Mouse (Mus musculus) spleen, postnatal 4 days (tissue): ENCODE measurements around the gene Dcun1d3.
A peak's percentile ranks its signal among the peaks of the same experiment; 100 is the strongest.

Source experiments
- DNase-seq, 2 experiments: peaks; one replicate each; pipeline ENCODE4 v3.0.0; 2022; ENCODE audit warnings: low spot score in 2 of 2

Dcun1d3 gene

DNA sequence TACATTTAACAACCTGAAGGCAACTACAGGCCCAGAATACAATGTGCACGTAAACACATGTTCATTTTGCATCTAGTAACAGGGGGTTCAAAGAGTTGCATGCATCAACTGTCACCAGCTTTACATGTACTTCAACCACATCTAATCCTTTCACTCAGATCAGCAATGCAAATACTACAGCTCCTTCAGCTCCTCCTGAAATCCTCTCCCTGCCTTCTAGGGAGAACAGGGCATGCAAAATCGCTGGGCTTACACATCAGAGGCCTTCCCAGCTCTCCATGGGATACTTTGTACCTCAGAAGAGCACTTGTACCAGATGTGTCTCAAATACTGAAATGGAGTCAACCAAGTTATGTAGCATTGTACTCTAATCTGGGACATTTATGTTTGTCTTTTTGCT, 23.0 kb downstream of the Dcun1d3 start:
- DNase-seq = no peak

DNA sequence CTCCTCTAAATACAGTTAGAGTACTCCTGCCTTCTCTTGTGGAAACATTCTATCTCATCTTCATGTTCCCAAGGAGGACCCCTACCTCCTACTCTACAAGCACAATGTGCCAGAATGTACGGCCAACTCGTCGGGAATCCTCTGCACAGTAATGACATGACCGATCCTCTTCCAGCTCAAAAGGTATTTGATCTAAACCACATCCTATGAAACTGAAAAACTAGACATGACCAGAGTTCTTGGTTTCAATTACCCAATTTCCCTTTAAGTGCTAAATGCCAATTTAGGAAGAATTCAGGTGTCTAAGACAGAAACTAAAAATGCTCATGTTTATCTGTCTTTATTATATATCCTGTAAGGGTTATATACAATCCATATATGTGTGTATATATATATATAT, 23.9 kb downstream of the Dcun1d3 start:
- DNase-seq = no peak

DNA sequence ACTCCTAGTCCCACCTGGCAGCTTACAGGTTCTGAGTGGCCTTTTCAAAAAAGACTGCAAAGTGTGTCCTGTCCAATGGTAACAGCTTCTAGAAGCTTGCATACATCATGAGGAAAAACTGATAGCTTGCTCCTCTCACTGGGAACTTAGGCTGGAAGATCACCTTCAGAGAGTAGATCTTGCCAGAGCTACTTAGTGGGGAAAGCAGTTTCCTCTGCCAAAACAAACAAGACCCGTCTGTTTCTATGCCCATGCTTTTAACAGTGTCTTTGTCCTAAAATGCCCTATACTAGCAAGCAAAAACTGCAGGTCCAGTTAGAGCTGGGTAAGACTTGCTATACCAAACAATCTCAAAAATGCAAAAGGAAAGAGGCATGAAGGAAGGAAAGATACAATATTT, 30.0 kb downstream of the Dcun1d3 start:
- DNase-seq = no peak

DNA sequence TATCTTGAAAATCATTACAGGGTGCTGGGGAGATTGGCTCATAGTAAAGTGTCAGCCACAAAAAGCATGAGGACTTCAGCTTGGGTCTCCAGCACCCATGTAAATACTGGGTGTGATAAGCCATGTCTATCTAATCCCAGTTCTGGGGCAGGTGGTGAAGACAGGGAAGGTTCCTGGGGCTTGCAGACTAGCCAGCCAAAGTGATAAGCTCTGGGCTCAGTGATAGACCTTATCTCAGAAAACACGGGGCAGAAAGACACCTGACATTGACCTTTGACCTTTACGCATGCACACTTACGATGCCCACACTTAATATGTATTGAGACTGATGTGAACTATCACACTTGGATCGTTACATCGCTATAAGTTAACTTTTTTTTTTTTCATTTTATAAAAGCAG, 31.6 kb downstream of the Dcun1d3 start:
- no peak for DNase-seq

DNA sequence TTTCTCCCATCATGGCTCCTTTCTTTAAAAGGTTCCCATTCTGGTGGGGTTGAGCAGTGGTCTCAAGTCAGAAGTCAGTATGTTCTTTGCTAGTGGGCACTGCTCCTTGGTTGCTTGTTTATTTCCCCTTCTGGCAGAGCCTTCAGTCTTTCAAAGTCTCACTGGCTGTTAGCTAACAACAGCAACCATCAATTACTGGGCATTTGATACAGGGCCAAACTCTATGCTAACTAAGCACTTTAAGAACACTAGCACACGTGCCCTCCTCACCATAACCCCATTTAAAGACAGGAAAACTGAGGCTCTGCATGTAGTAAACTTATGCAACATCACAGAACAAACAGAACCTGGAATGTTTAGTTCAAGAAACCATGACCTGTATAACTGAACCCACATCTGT, 33.9 kb downstream of the Dcun1d3 start:
- DNase-seq = no peak

DNA sequence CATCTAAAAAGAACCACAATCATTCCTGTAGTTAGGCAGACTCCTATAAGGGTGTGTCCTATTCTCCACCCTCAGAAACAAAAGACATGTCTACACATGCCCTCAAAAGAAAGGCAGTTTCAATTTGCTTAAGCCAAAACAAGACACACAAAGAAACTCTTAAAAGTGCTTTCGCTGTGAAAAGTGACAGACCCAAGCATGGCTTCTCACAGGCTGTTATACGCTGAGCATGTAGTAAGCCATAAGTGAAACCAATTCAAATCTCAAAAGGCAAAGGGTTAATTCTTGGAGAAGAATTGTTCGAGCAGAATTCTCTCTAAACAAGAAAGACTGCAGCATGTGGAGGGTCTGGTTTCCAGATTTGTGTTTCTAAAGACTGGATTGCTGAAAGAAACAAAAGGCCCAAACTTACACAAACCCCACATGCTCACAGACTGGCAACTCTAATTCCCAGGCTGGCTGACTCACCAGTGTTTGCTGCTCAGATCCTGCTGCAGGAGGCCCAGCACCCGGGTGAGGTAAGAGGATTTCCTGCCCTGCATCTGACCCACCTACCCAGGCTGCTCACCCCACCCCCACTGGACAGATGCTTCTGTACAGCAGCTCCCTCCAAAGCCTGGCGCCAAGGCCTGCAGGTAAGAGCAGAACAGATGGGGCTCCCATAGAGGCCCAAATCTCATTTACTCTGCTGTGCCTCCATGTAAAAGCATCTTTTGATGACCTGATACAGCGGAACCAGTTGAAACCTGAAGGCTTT, 34.6 kb downstream of the Dcun1d3 start:
- DNase-seq = peak; percentile 33 to 69

DNA sequence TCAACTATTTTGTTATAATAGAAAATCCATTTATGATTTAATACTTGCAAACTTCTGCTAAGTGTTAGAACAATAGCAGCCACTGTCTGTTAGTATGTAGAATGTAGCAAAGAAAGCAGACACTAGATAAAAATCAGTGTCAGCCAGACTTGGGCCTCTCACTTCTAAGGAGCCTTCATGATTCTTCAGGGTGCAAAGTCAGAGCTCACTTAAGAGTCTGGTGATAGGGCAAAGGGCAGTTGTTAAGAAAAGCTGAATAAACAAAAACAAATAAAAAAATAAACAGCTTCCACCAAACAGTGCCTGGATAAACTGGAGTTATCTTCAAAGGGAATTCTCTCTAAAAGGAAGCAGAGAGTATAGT, 35.1 kb downstream of the Dcun1d3 start:
- no peak for DNase-seq

DNA sequence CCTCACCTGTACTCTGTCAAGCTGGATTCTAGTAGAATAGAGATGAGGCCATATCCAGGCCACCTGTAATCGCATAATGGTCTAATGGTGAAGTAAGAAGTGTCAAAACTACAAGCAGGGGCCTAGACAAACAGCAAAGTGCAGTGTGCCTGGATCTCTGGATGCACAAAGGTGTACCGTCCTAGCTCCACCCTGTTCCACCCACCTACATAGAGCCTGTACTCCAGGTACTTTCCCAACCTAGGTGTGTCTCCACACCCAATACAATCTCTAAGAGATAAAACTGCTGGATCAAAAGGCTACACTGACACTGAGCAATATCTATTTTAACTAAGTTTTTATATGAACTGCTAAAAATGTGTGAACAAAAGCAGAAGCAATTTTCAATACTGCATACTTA, 35.5 kb downstream of the Dcun1d3 start:
- DNase-seq = no peak

DNA sequence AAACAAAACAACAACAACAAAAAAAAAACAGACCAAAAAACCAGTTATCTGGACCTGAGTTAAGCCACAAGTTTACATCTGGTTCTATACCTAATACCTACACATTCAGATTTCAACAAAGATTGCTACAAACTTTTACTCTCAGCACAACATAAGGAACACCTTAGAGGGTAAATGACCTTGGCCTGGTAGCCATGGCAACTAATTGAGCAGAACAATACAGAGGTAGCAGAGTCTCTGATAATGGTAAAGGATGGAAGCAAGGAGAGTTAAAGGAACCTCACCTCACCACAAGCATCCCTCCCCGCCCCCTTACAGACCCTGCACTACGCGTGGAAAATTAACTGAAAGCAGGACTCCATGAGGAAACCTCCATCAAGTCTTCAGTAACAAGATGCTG, 36.0 kb downstream of the Dcun1d3 start:
- no peak for DNase-seq

DNA sequence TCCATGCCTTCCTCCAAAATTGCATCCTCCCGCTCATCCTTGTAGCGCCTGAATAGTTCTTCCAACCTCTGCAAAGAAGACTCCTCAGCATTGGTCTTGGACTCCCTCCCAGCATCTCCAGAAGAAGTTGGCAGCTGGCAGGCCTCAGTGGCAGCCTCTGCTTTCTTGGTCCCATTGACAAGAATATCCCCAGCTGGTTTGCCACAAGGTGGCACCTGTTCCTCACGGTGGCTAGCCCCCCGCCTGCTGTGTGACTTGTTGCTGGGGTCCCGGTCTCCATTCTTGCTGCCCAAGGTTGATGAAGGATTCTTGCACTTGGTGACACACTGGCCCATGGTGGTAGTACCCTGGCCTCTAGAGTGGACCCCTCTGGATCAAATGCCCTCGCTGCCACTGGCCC, 36.6 kb downstream of the Dcun1d3 start:
- peak in 1 of 2 experiments; percentile 16 for DNase-seq

DNA sequence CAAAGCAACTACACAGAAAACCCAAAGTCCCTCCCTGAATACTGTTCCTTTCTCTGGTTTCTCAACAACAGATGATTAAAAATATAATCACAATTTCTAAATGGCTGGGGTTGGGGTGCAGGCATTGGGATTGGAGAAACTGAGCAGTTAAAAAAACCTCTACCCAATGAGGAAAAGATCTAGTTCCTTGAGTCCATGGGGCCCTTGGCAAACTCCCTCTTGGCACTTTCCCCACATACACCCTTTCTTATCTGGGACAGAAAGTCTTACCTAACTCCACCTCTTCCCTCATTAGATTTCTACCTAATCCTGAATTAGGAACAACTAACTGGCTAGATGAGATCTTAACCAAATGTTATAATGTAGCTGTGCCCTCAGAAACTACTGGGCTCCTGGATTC, 41.1 kb downstream of the Dcun1d3 start:
- DNase-seq = no peak

DNA sequence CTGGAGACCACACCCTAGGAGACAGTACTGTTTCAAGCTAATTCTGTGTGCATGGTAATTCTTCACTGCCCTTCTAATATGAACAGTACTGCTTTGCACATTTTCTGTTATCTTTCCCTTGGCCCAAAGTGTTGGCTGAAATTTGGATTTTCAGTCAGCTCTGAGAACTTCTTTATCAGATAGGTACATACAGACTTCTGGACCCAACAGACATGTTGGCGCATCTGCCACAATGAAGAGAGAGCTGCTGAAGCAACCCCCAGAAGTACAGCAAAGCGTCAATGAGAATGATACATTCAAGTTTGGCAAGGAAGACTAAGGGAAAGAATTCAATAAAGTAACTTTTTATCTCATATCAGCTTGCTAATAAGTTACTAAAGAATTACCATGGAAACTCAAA, 41.7 kb downstream of the Dcun1d3 start:
- DNase-seq = no peak

DNA sequence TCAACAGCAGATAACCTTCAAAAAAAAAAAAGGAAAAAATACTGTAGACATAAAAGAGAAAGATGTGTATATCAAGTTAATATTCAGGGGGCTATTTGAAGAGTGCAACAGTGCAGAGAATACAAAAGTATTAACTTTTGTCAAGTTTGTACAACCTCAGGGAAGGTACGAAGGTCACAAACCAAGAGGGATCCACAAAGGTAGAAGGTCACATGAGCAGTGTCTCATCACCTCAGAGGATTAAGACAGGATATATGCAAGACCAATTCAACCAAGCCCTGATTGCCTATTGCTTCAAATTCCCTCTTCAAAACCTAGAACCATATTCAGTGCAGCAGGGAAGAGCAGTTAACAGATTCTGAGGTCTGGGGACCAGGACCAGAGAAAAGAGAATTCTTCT, 42.9 kb downstream of the Dcun1d3 start:
- DNase-seq = no peak

DNA sequence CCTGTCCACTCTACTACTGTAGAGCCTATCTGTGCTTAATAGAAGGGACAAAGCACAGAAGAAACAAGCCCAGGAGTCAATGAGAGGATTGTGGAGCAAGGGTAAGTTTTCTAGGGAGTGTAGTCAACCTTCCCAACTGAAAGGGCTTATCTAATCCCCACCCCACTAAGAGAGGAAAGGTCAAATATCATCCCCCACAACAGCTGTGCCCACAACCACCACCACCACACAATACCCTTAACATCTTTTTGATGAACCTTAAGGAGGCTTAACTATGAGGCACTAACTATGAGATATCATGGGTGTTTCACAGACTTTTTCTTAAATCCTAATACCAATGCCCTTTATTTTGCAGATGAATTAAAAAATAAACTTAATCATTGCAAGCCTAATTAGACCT, 43.6 kb downstream of the Dcun1d3 start:
- no peak for DNase-seq

DNA sequence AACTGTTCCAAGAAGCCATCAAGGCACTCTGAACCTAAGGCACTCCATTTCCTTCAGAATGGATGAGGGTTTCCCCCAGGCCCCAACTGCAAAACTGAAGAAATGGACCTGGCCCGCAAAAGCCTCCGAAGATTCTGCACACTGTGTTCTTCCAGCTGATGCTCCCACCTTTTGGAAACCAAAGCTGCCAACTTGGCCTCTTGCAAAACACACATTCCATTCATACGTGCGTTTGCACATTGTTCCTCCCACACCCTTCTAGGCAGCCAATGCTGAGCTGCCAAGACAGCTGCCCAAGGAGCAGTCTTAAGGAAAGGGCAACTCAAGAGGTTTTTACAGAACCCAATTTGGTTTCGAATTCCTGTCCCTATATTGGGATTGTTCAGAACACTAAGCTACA, 45.4 kb downstream of the Dcun1d3 start:
- DNase-seq = no peak

DNA sequence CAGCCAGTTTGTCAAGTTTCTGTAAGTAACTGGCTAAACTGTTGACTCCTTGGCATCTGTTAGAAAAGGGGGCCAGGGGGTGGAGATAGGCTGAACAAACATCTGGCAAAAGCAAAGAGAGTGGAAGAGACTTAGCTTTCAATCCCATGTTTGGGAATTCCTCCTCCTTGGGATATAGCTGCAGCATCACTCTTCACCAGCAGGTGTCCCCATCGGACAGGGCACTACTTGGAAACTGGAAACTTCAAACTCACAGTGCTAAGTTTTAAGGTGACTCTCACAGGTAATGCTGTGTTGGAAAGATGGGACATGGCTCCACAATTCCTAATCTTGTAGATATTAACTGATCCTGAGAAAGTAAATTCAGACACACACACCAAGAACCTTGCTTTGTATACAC, 47.0 kb downstream of the Dcun1d3 start:
- peak; percentile 15 to 66 for DNase-seq

DNA sequence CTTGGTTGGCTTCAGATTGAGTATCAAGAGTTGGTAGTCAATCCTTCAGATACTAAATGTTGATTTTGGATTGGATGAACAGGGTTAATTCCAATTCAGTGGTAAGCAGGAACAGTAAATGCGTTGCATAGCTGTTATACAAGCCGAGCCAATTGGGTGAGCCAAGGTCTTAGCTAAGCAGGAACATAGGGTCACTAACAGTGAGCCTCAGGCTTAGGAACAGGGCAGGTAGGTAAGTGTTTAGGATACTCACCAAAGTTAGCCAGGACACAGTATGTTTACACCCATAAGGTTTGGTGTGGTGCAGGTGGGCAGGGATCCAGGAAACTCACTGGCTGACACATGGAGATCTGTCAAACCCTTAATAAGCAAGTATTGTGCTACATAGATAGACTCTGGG, 48.7 kb downstream of the Dcun1d3 start:
- DNase-seq = peak in 1 of 2 experiments; percentile 26

DNA sequence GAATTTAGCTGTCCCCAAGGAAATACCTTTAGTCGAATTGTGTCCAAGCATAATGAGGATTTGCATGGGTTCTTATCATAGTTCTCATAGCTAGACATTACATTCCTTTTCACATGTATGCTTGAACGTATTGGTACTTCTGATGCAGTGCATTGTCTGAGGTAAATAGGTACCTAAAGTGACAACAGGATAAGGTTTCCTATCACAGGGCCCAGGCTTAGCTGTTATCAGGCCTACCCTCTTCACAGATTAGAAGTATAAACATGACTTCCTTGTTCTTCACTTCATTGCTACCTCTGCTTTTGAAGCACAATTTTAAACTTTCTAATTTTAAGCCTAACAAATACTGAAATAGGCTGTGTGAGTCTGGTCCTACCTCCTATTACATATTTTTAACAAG, 50.6 kb downstream of the Dcun1d3 start:
- DNase-seq = no peak

DNA sequence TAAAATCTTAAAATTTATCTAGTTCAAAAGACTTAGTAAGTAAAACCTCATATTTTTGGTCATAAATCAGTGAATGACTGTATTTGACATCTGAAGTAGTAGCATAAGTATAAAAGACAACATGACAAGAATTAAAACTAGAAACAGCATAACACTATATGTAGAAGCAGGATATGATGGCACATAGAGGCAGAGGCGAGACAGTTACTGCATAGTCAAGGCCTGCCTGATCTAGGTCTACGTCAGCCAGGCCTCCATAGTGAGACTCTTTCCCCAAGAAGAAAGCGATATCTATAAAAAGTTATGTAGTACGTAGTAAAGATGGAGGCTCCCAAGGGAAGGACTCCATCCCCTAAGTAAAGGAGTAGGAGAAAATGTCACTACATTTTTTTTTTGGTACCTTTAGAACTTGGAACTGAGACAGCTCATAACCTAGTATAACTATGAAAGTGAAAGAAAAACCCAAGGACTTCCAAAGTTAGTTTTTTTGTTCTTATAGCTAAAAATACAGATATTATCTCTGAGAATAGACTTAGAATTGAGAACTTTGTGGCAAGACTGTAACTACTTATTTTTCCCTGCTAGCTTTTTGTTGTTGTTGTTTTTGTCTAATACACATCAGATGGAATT, 54.2 kb downstream of the Dcun1d3 start:
- no peak for DNase-seq

DNA sequence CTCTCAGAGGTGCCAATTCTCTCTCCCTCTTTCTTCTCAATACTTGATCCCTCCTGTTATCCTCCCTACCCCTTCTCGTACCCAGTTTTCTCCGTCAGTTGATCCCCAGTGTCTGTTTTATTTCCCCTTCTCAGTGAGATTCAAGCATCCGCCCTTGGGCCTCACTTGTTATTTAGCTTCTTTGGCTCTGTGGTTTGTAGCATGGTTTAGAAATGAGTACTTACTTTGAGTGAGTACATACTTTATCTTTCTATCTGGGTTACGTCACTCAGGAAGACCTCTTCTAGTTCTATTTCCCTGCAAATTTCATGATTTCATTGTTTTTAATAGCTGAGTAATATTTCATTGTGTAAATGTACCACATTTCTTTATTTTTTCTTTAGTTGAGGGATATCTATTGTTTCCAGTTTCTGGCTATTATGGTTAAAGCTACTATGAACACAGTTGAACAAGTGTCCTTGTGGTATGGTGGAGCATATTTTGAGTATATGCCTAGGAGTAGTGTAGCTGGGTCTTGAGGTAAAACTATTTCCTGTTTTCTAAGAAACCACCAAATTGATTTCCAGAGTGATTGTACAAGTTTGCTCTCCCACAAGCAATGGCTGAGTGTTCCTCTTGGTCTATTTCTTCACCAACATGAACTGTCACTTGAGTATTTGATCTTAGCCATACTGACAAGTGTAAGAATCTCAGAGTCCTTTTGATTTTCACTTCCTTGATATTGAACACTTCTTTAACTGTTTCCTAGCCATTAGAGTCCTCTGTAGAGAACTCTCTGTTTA, 59.9 kb downstream of the Dcun1d3 start:
- DNase-seq = no peak

DNA sequence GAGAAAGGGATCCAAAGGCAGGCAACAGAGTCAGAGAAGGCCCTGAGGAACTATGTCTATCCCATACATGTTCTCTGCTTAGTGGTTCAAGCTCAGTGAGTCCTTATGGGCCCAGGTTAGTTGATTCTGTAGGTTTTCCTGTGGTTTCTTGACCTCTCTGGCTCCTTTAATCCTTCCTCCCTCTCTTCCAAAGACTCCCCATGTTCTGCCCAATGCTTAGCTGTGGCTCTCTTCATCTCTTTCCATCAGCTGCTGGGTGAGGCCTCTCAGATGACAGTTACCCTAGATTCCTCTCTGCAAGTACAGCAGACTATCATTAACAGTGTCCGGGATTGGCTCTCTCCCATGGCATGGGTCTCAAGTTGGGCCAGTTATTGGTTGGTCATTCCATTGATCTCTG, 60.7 kb downstream of the Dcun1d3 start:
- no peak for DNase-seq

DNA sequence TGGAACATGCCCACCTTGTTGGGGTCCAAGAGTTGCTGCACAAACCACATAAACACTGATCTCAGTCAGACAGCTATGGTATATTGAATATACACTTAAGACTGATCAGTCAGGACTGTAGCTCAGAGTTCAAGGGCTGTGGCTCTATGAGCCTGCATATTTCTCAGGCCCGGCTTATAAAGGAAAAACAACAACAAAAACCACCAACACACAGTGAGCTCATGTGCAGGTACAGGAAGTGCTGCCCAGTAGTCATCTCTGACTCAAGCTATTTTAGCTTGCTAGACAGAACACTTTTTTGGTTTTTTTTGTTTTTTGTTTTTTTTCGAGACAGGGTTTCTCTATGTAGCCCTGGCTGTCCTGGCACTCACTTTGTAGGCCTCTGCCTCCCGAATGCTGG, 87.4 kb downstream of the Dcun1d3 start:
- DNase-seq = no peak

DNA sequence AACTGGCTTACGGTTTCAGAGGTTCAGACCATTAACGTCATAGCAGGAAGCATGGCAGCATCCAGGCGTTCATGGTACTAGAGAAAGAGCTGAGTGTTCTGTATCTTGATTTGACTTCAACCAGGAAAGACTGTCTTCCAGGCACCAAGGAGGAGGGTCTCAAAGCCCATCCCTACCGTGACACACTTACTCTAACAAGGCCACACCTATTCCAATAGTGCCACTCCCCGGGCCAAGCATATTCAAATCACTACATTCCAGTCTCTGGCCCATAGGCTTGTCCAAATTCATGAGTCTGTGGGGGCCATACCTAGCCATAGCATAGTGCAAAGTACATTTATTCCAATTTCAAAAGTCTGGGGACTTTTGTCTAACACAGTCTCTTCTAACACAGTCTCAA, 88.7 kb downstream of the Dcun1d3 start:
- DNase-seq = no peak
